In the genomic region with DNA sequence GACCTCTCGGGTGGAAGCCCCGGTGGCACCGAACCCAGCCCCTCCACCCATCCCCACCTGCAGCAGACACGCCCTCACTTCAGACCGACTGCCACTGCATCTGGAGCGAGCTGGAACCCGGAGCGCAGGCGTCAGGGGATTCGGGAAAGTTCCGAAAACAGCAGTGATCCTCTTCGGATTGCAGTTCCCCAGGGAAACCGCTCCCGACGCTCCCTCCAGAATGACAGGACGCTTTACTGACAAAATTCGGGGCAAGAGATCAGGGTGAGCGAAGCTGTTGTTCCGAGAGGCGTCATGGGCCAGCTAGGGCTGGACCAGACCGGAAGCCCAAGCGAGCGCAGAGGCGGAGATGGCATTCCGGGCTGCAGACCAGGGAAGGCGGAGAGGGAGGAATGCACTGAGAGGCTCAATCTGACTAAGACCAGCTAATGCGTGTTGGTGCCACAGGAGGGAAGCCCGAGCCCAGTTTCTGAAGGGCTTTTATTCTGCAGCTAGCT, we compare ENCODE assay signal across 8 mouse cellular contexts. TPM values are rescaled to one million over a fixed set of nuclear protein-coding genes. Genes with fewer than 3 reads are reported as not detected.
DNase-seq lines count a peak whose midpoint lies in the region; ATAC-seq and TF ChIP-seq lines count a peak whose summit lies in the region.

Cpeb1 (minus strand) TSS at position 311 of the 497 bp plus-strand sequence.

- ATAC-seq in cerebellum, adult (ENCODE audit: insufficient number of reproducible peaks, low FRiP score, low TSS enrichment): peak; percentile 42
- peak; percentile 60 for ATAC-seq in forebrain, embryonic 15.5 days (replicated peaks)

- peak; percentile 73 for DNase-seq in ES-CJ7 (ENCODE audit: low read depth, low spot score)
- peak; percentile 70 for DNase-seq in heart, postnatal 25 days (ENCODE audit: low spot score)
- peak; percentile 72 to 79 for DNase-seq in layer of hippocampus, adult 2 months (ENCODE audit: low spot score in 2 of 2)
- DNase-seq in lung, adult 2 months: peak; percentile 45
- DNase-seq in retina, embryonic 14.5 days (ENCODE audit: low spot score): peak; percentile 74
- no peak for DNase-seq in c-Kit-positive CD71-positive TER-119-positive erythroid progenitor cells, embryonic 14.5 days (ENCODE audit: low spot score)

- H3K9me3 ChIP-seq in forebrain, embryonic 15.5 days: no peaks in the 10 kb centered on the region

- peak; percentile 15; the same call in 1 of the 2 replicates for TF ChIP-seq POLR2A in lung, adult 2 months (IDR thresholded peaks at IDR 0.05; ENCODE audit: borderline replicate concordance, extremely low read depth, low read depth, low read length)

- peaks cover 3% of the 10 kb centered on the region for H3K36me3 ChIP-seq in forebrain, embryonic 15.5 days

- H3K4me3 ChIP-seq in forebrain, embryonic 15.5 days: peak within 1 kb of the TSS; percentile 47
- peak within 1 kb of the TSS; percentile 67 for H3K4me3 ChIP-seq in layer of hippocampus, adult 2 months
- peak within 1 kb of the TSS; percentile 70 for H3K4me3 ChIP-seq in lung, adult 2 months (replicated peaks; ENCODE audit: extremely low read depth, low read depth, low read length)

- peak; percentile 76 for TF ChIP-seq CTCF in layer of hippocampus, adult 2 months (conservative IDR thresholded peaks at IDR 0.05)
- peak; percentile 23; the same call in 1 of the 2 replicates for TF ChIP-seq CTCF in lung, adult 2 months (IDR thresholded peaks at IDR 0.05; ENCODE audit: insufficient read depth, low read length)

- H3K27ac ChIP-seq in forebrain, embryonic 15.5 days (replicated peaks): no peak within 1 kb of the TSS
- H3K27ac ChIP-seq in layer of hippocampus, adult 2 months: peak within 1 kb of the TSS; percentile 89

- peak within 1 kb of the TSS; percentile 96 for H3K4me2 ChIP-seq in forebrain, embryonic 15.5 days (replicated peaks)

- H3K4me1 ChIP-seq in forebrain, embryonic 15.5 days: peaks cover 26% of the 10 kb centered on the region
- peaks cover 4% of the 10 kb centered on the region; the same call in 1 of the 2 replicates for H3K4me1 ChIP-seq in lung, adult 2 months (ENCODE audit: control insufficient read depth, insufficient read depth, low read length)

- peak within 1 kb of the TSS; percentile 31 for H3K9ac ChIP-seq in forebrain, embryonic 15.5 days (replicated peaks)

- H3K27me3 ChIP-seq in forebrain, embryonic 15.5 days: peaks cover 66% of the 10 kb centered on the region

- WGBS in forebrain, embryonic 15.5 days: under 1% methylated on average over 28 of the region's 28 CpGs
- WGBS in lung, adult 2 months: 2% methylated on average over 28 of the region's 28 CpGs

- intact Hi-C loops in heart, postnatal 25 days (cut with DNase I): no loop called here

RNA-seq across cellular contexts. Expression of gene Cpeb1, which starts in this region (rescaled TPM):
- 2.0 and 2.1 TPM in 2 replicates for polyA plus RNA-seq in forebrain, embryonic 15.5 days (2015; fragmentation: Nextera tagmentation; extraction: Ambion mirVana)
- total RNA-seq in heart, postnatal 25 days (2021): 10 to 100 TPM in 1 of 2 experiments, 1 to 10 TPM in 1; 7.0 to 12.3 TPM
- total RNA-seq in layer of hippocampus, adult 2 months (2021): 100 to 1,000 TPM; 117 to 123 TPM
- polyA plus RNA-seq in lung, adult 2 months (2012; rRNA removed): 12.5 and 15.9 TPM in 2 replicates

Comparison
In these comparisons a context has a peak if more than half of its experiments do, and no peak if none do; other contexts are left out.
1. RNA of gene Cpeb1 (total RNA-seq): 117 to 123 TPM in layer of hippocampus, adult 2 months; 7.0 to 12.3 TPM in heart, postnatal 25 days; every median in the first group is over 4 times any median in the second.
2. Peak in every context shown above with its lines, with median percentiles within 50 percentile points of each other: H3K4me3 ChIP-seq.